Mouse (Mus musculus) heart, embryonic 11.5 days (tissue): ENCODE results near the gene Tnfaip8l1. TPM values are rescaled to one million over a fixed set of nuclear protein-coding genes. Genes with fewer than 3 reads are reported as not detected.

Experiments
- ATAC-seq: fragments of 200-750 bp; cut with Nextera tagmentation; replicated peaks from 2 replicates; pipeline ENCODE4 v1.8.0; 2017; ENCODE audit warnings: moderate library complexity; ENCODE audit not compliant: insufficient number of reproducible peaks, low FRiP score, low TSS enrichment
- H3K27ac ChIP-seq: fragments of 300-500 bp; sonication (generic); 2 replicates; pipeline ENCODE4 v1.5.1; 2014; ENCODE audit warnings: mild to moderate bottlenecking, low read depth, low read length
- H3K27me3 ChIP-seq: fragments of 300-500 bp; sonication (generic); 2 replicates; pipeline ENCODE4 v1.6.1; 2014; ENCODE audit warnings: mild to moderate bottlenecking, low read length, mixed read lengths; ENCODE audit not compliant: control insufficient read depth, insufficient read depth
- H3K36me3 ChIP-seq: fragments of 300-500 bp; sonication (generic); 2 replicates; pipeline ENCODE4 v1.6.1; 2014; ENCODE audit warnings: mild to moderate bottlenecking, low read length, moderate library complexity, mixed read lengths; ENCODE audit not compliant: control insufficient read depth, insufficient read depth
- H3K4me1 ChIP-seq: fragments of 300-500 bp; sonication (generic); 2 replicates; pipeline ENCODE4 v1.6.1; 2014; ENCODE audit warnings: low read length; ENCODE audit not compliant: control insufficient read depth, insufficient read depth
- H3K4me2 ChIP-seq: fragments of 300-500 bp; sonication (generic); 2 replicates; pipeline ENCODE4 v1.6.1; 2014; ENCODE audit warnings: mild to moderate bottlenecking, moderate library complexity
- H3K4me3 ChIP-seq: fragments of 300-500 bp; sonication (generic); 2 replicates; pipeline ENCODE4 v1.5.1; 2014; ENCODE audit warnings: low read depth, low read length
- H3K9ac ChIP-seq: fragments of 300-500 bp; sonication (generic); 2 replicates; pipeline ENCODE4 v1.6.1; 2014; ENCODE audit warnings: mild to moderate bottlenecking, low read depth, low read length, moderate library complexity
- H3K9me3 ChIP-seq: fragments of 300-500 bp; sonication (generic); replicated peaks from 2 replicates; pipeline ENCODE4 v1.6.1; 2016; ENCODE audit warnings: low read length; ENCODE audit not compliant: control insufficient read depth
- WGBS: fragments of 180-500 bp; shearing (Covaris S2); extraction: QIAGEN DNeasy Blood & Tissue Kit; methylation state at CpG from one replicate; pipeline ENCODE4 v1.1.7; 2014; ENCODE audit not compliant: insufficient replicate concordance; 5-methylcytosine and 5-hydroxymethylcytosine counted together
- polyA plus RNA-seq: library from polyadenylated mRNA; unstranded; fragments of >200 nt; fragmentation: Nextera tagmentation; extraction: Ambion mirVana; gene quantifications from 2 replicates; pipeline ENCODE4 v1.2.1, GENCODE M21; 2014

The Tnfaip8l1 gene
- polyA plus RNA-seq, 1 experiment from 2014 or later, result 6.0 TPM

DNA sequence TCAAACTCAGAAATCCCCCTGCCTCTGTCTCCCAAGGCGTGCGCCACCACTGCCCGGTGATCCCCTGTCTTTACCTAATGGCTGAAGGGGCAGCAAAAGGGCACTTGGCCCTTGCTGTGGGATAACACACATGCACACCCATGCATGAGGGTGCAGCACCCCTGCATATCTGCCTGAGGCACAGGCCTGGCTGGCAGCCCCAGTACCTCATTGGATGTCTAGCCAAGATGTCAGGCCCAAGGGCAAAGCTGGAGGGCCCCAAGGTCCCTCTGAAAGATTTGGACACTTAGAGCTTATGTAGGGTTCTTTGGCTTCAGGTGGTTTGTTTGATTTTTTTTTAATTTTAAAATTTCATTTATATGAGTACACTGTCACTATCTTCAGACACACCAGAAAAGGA lies 13.1 kb downstream of the Tnfaip8l1 start:
- no peak for ATAC-seq
- 97% methylated on average over 3 of the region's 3 CpGs for WGBS
- H3K27me3 ChIP-seq, result no peaks in the 10 kb centered on the region
- no peaks in the 10 kb centered on the region for H3K9me3 ChIP-seq
- H3K36me3 ChIP-seq, result peaks cover 19% of the 10 kb centered on the region
- no peak overlapping the region for H3K4me3 ChIP-seq
- H3K27ac ChIP-seq, result no peak overlapping the region
- H3K4me1 ChIP-seq, result peaks cover 5% of the 10 kb centered on the region; the same call in 1 of the 2 replicates
- H3K4me2 ChIP-seq, result no peak overlapping the region
- H3K9ac ChIP-seq, result no peak overlapping the region

GRCm38 (mm10) chr17:56182975-56183657 lies 20.8 kb downstream of the Tnfaip8l1 start:
- Histone ChIP-seq H3K4me2 (peak overlapping the region; percentile 91), H3K36me3 (peaks cover 15% of the 10 kb centered on the region), H3K4me1 (peaks cover 10% of the 10 kb centered on the region), H3K27ac (peak overlapping the region; percentile 48), H3K27me3 (no peaks in the 10 kb centered on the region), H3K9ac (peak overlapping the region; percentile 83), H3K4me3 (peak overlapping the region; percentile 75), H3K9me3 (no peaks in the 10 kb centered on the region)
- under 1% methylated on average over 14 of the region's 14 CpGs for WGBS
- ATAC-seq, result peak; percentile 49; the same call in 1 of the 2 replicates

DNA sequence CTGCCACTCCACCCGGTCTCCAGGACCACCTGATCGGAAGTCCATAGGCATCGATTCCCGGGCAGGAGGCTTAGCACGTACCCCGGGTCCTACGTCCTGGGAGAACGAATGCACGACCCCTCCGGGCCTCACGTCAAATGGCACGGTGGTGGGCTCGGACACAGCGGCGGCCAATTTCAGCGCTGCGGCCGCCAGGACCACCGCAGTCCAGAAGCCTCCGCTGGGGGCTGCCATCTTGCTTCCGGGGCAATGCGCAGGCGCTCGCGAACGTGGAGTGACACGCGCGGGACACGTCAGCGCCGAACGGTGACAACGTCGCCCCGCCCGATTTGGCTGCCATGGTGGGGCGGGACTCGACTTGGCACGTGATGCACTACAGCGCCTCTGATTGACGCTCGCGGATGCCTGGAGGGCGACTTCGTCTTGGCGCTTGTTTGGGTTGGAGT lies 21.4 kb downstream of the Tnfaip8l1 start, which contains the start of gene Mydgf:
TSS of gene Mydgf (minus strand) at position 263 of the 446 bp plus-strand sequence.
- WGBS, result under 1% methylated on average over 47 of the region's 47 CpGs
- H3K9ac ChIP-seq, result peak within 1 kb of the TSS; percentile 83
- no peaks in the 10 kb centered on the region for H3K9me3 ChIP-seq
- no peaks in the 10 kb centered on the region for H3K27me3 ChIP-seq
- peaks cover 15% of the 10 kb centered on the region for H3K36me3 ChIP-seq
- H3K4me1 ChIP-seq, result peaks cover 10% of the 10 kb centered on the region
- peak within 1 kb of the TSS; percentile 91 for H3K4me2 ChIP-seq
- H3K4me3 ChIP-seq, result peak within 1 kb of the TSS; percentile 75
- peak within 1 kb of the TSS; percentile 48 for H3K27ac ChIP-seq
- peak; percentile 84 for ATAC-seq

DNA sequence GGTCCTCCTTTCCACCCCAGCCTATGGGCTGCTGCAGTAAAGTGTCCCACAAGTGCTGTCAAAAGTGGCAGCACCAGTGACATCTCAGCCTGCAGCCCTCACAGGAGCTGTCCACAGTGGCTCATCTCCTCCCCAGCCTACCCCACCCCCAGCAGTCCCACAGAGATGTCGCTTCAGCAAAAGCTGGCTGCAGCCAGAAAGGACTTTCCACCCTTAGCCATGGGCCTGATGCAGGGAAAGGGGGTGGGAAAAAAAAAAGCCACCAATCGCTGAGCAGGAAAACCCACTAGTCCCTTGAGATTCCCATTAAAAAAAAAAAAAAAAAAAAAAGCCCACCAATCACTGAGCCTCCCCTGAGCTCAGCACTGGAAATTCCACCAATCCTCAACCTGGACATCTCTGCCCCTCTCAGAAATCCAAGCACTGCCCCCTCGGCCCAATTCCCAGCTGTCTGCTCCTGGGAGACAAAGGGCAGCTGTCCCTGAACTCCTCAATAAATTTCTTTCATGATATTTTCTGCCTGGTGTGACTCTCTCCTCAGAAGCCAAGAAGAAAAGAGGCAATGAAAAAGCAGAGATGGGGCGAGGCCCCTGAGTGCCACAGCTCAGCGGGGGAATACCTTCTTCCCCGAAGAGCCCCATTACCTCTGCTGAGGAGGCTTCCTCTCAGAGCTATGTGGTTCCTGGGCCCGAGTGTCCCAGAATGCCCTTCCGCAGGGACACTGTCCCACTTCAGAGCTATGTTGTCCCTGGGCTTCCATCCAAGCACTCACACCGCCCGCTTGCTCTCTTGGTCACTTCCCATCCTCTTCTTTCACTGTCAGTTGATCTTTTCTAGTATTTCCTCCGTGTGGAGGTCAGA lies 23.2 kb downstream of the Tnfaip8l1 start:
- H3K4me3 ChIP-seq, result no peak overlapping the region
- H3K9ac ChIP-seq, result no peak overlapping the region
- peaks cover 18% of the 10 kb centered on the region for H3K36me3 ChIP-seq
- WGBS, result 39% methylated on average over 11 of the region's 11 CpGs
- no peaks in the 10 kb centered on the region for H3K9me3 ChIP-seq
- H3K4me1 ChIP-seq, result peaks cover 10% of the 10 kb centered on the region
- H3K27ac ChIP-seq, result peak overlapping the region; percentile 71
- ATAC-seq, result no peak
- H3K27me3 ChIP-seq, result no peaks in the 10 kb centered on the region
- no peak overlapping the region for H3K4me2 ChIP-seq

DNA sequence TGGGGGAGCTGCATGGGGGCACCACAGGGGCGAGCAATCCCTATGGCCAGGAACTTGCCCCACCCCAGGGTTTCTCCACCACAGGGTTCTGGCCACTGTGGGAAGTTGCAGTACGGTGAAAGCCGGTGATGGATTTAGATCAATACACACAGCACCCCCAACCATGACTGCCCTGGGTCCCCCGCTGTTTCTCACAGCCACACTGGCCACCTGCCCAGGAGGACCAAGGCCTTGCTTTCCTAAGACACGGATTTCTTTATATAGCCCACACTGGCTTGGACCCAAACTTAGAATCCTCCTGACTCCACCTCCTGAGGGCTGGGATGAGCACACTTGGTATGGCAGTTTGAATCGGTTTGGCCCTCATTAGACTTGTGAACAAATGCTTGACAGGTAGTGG lies 29.0 kb downstream of the Tnfaip8l1 start:
- H3K27ac ChIP-seq, result no peak overlapping the region
- H3K4me3 ChIP-seq, result no peak overlapping the region
- no peak overlapping the region for H3K4me2 ChIP-seq
- ATAC-seq, result no peak
- H3K9ac ChIP-seq, result no peak overlapping the region
- H3K27me3 ChIP-seq, result no peaks in the 10 kb centered on the region
- no peaks in the 10 kb centered on the region for H3K4me1 ChIP-seq
- peaks cover 37% of the 10 kb centered on the region for H3K36me3 ChIP-seq
- no peaks in the 10 kb centered on the region for H3K9me3 ChIP-seq
- WGBS, result 81% methylated on average over 6 of the region's 6 CpGs

DNA sequence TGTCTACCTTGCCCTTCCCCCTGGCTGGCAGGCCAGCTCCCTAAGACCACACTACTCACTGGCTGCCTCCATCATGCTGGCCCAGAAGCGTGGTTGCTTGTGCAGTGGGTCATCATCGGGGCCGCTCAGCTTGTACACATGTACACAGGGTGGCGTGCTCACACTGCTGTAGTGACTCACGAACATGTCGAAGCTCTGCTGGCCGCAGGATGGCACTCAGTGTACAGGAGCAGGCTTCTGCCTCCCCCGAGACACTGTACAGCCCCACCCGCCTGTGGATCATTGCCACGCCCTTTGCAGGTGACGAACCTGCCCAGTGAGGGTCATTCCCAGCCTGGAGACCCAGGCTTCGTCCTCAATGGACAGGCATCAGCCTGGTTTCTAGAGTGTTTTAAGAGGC lies 32.1 kb downstream of the Tnfaip8l1 start:
- ATAC-seq, result peak; percentile 19; the same call in 1 of the 2 replicates
- Histone ChIP-seq H3K9ac (no peak overlapping the region), H3K4me1 (no peaks in the 10 kb centered on the region), H3K4me2 (no peak overlapping the region), H3K9me3 (no peaks in the 10 kb centered on the region), H3K36me3 (peaks cover 54% of the 10 kb centered on the region), H3K27me3 (no peaks in the 10 kb centered on the region), H3K27ac (no peak overlapping the region), H3K4me3 (no peak overlapping the region)
- WGBS, result 92% methylated on average over 12 of the region's 12 CpGs

DNA sequence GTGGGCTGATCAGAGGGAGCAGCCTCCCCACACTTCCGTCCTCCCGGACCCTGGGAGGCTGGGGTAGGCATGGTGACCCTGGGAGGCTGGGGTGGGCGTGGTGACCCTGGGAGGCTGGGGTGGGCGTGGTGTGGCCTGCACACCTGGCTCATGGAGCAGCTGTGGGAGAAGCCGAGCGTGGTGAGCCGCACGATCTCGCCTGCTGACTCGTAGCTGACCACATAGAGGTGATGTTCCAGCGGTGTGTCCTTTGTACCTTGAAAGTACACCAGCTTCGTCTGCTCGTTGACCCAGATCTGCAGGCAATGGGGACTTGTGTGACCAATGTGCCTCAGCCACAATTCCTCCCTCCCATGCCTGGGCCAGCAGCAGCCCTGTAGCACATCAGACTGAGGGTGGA lies 32.5 kb downstream of the Tnfaip8l1 start:
- H3K4me2 ChIP-seq, result no peak overlapping the region
- no peak overlapping the region for H3K9ac ChIP-seq
- no peak for ATAC-seq
- no peaks in the 10 kb centered on the region for H3K27me3 ChIP-seq
- H3K4me1 ChIP-seq, result no peaks in the 10 kb centered on the region
- peaks cover 55% of the 10 kb centered on the region for H3K36me3 ChIP-seq
- H3K9me3 ChIP-seq, result no peaks in the 10 kb centered on the region
- WGBS, result 89% methylated on average over 13 of the region's 13 CpGs
- H3K4me3 ChIP-seq, result no peak overlapping the region
- H3K27ac ChIP-seq, result no peak overlapping the region

DNA sequence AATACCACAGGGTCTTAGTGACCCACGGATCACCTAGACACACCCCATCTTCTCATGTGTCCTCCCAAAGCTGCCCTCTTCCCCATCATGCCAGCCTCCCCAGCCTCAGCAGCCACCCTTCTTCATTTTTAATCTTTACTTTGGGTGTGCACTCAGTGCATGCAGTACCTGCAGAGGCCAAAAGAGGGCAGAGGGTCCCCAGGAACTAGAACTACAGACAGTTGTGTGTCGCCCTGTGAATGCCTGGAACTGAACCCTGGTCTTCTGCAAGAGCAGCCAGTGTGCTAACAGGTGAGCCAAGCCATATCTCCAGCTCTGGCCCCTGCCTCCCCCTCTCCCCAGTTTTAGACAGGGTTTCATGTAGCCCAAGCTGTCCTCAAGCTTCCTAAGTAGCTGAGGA lies 34.6 kb downstream of the Tnfaip8l1 start:
- no peaks in the 10 kb centered on the region for H3K27me3 ChIP-seq
- H3K36me3 ChIP-seq, result peaks cover 61% of the 10 kb centered on the region
- no peak for ATAC-seq

More for the DNA sequence above, 34.6 kb downstream of the Tnfaip8l1 start:
- H3K9me3 ChIP-seq, result no peaks in the 10 kb centered on the region
- H3K4me1 ChIP-seq, result no peaks in the 10 kb centered on the region
- 68% methylated on average over 2 of the region's 2 CpGs for WGBS
- H3K9ac ChIP-seq, result no peak overlapping the region
- H3K4me2 ChIP-seq, result no peak overlapping the region
- no peak overlapping the region for H3K4me3 ChIP-seq
- H3K27ac ChIP-seq, result no peak overlapping the region
